Mouse (Mus musculus): ENCODE measurements around the gene Fam13c. TPM values are rescaled to one million over a fixed set of nuclear protein-coding genes. Genes with fewer than 3 reads are reported as not detected.

Fam13c gene
- total RNA-seq, 2 experiments from 2014 or later, result 41.3 to 42.4 TPM

GRCm38 (mm10) chr10:70519640-70520099, 79.4 kb downstream of the Fam13c start:
- intact Hi-C loops (cut with DNase I), result no loop called here
- DNase-seq, result no peak

- intact Hi-C loops (cut with DNase I), result no loop called here
- DNase-seq, result peak; percentile 33
These were observed 80.2 kb downstream of the Fam13c start for GRCm38 (mm10) chr10:70520143-70521131.

- intact Hi-C loops (cut with DNase I), result no loop called here
- no peak for DNase-seq
These were observed 81.1 kb downstream of the Fam13c start for GRCm38 (mm10) chr10:70521379-70521778.

DNA sequence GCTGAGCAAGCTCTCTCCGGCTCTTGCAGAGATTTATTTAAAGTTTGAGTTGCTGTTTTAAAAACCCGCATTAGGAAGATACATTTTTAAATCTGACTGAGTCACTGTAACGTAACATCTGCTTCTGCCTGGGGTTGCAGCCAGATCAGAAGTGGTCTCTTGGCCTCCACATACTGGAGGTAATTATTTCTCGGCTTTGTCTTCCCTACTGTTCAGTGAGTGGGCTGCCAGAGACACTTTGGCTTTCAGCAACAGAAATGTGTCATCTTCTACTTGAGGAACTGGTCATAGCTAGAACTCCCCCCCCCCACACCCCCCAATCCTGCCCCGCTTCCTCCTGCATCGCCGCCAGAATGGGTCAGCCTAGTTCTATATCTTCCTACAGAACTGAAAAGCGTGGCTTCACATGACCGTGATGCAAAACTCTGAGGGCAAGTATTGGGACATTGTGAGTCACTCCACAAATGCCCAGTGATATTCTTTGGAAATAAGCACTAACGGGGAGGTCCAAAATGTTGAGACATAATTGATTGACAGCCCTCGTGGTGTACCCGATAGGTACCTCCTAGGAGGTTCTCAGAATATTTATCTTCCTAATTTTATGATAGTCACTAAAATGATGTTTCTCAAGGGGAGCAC, 90.0 kb downstream of the Fam13c start:
- intact Hi-C loops (cut with DNase I), result no loop called here
- peak; percentile 45 for DNase-seq

- DNase-seq, result peak; percentile 93
These were observed 92.0 kb downstream of the Fam13c start for GRCm38 (mm10) chr10:70532249-70532648.

DNA sequence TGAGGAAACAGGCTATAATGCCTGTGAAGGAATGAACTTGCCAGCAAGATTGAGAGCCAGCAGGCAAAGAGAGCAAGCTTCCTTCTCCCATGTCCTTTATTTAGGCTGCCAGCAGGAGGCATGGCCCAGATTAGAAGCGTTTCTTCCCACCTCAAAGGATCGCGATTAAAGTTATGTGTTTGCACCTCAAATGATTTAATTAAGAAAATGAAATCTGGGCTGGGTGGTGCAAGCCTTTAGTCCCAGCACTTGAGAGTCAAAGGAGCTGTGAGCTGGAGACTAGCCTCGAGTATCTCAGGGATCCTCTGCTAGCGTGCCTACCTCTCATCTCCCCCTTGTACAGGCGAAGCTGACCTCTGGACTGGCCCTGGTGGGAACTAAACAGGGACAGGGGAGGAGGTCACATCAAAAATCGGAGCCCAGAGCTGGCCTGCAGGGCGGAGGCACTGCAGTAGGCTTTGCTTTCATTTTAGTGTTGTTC, 93.1 kb downstream of the Fam13c start:
- intact Hi-C loops (cut with DNase I), result no loop called here
- DNase-seq, result no peak

More at GRCm38 (mm10) chr10:70532249-70532648, 92.0 kb downstream of the Fam13c start:
- intact Hi-C loops (cut with DNase I), result no loop called here

GRCm38 (mm10) chr10:70533986-70534385, 93.7 kb downstream of the Fam13c start:
- intact Hi-C loops (cut with DNase I), result no loop called here
- no peak for DNase-seq

- DNase-seq, result no peak
- intact Hi-C loops (cut with DNase I), result no loop called here
These were observed 94.3 kb downstream of the Fam13c start for GRCm38 (mm10) chr10:70534571-70534970.

GRCm38 (mm10) chr10:70535401-70535800, 95.1 kb downstream of the Fam13c start:
- intact Hi-C loops (cut with DNase I), result no loop called here
- DNase-seq, result no peak

DNA sequence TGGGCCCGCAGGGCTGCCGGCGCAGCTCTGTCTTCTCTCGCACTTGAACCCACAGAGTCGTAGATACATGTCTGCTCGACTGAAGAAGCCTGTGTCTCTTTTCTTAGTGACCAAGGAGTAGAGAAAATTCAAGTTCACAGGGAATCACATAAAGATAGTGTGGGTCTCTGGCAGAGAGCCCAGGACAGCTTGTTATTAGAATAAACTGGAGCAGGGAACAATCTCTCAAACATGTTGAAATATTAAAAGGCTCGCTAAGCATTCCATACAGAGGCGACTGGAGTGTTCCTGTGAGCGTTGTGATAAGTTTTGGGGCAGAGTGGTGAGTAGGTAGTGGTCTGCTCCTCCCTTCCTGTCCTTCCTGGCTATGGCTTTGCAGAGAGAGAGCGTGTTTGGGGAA, 97.4 kb downstream of the Fam13c start:
- DNase-seq, result no peak
- intact Hi-C loops (cut with DNase I), result no loop called here

GRCm38 (mm10) chr10:70539251-70539650, 99.0 kb downstream of the Fam13c start:
- intact Hi-C loops (cut with DNase I), result no loop called here
- DNase-seq, result no peak

GRCm38 (mm10) chr10:70540456-70541195, 100.3 kb downstream of the Fam13c start:
- intact Hi-C loops (cut with DNase I), result loop anchor here (5.0 kb wide), 1 partner anchor 173 kb away; no protein-coding TSS in a partner anchor
- no peak for DNase-seq

- intact Hi-C loops (cut with DNase I), result loop anchor here (5.0 kb wide), 1 partner anchor 176 kb away; no protein-coding TSS in a partner anchor
- DNase-seq, result no peak
These were observed 102.6 kb downstream of the Fam13c start for GRCm38 (mm10) chr10:70542857-70543256.

GRCm38 (mm10) chr10:70552531-70552930, 112.2 kb downstream of the Fam13c start:
- intact Hi-C loops (cut with DNase I), result loop anchor here (10.0 kb wide), 1 partner anchor 368 kb away; no protein-coding TSS in a partner anchor
- DNase-seq, result no peak

DNA sequence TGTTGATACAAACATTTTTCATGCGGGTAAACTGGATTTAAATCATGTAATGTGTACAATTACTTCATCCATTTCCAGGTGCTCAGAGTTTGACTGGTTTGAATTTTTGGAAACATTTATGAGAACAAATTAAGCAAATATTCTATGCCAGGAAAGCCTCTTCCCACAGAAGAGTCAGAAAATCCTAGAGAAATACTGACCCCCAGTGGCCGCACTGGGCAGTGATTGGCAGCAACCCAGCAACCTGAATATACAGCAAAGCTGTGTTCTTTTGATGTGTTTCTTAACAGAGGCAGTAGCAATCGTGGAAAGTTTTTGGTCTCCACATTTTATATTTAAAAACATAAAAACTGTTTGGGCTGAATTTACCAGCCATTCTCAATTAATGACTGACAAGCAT, 123.4 kb downstream of the Fam13c start:
- peak; percentile 72 for DNase-seq
- intact Hi-C loops (cut with DNase I), result loop anchor here (5.0 to 10.0 kb wide), 3 partner anchors 246 to 401 kb away; no protein-coding TSS in a partner anchor

DNA sequence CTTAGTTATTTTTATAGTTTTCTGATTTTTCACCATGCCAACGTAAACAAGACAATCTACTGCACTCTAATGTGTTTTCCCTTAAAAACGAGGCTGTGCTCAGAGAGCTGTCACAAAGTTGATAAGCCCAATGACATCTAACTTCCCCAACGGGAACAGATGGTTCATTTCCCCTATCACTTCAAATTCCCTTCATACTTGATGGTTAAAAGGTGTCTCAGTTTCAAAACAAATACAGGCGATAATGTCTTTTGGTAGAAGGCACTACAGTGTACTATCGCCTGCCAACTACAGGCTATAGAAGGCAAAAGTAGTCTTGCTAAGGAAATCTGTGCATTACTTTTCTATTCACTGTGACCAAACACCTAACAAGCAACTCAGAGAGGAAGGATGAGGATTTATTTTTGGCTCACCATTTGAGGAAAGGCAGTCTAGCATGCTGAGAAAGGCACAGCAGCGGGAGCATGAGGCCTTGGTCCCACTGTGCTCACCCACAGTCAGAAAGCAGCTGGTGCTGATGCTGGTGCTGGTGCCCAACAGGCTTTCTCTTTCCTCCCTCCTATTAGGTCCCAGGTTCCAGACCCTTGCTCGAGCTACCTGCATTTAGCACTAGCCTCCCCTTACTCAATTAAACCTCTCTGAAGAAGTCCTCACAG, 141.4 kb downstream of the Fam13c start:
- DNase-seq, result peak; percentile 26
- intact Hi-C loops (cut with DNase I), result no loop called here

DNA sequence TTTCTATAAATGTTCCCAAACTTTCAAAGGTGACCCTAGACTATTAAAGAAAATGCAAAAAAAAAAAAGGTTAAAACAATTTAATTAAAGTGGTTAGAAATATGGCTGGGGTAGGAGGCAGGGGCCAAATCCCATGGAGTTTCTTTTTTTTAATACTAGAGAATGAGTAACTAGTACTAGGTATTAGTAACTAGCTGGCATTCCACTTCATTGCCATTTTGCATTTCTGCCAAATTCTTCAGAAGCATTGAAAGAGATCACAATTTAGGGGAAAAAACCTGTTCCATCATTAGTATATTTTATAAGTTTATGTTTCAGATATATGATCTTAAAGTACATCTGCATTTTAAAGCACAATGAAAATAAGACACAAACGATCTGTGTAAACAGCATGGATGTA, 143.9 kb downstream of the Fam13c start:
- intact Hi-C loops (cut with DNase I), result no loop called here
- DNase-seq, result no peak

GRCm38 (mm10) chr10:70586876-70587405, 146.7 kb downstream of the Fam13c start:
- intact Hi-C loops (cut with DNase I), result no loop called here
- DNase-seq, result no peak

DNA sequence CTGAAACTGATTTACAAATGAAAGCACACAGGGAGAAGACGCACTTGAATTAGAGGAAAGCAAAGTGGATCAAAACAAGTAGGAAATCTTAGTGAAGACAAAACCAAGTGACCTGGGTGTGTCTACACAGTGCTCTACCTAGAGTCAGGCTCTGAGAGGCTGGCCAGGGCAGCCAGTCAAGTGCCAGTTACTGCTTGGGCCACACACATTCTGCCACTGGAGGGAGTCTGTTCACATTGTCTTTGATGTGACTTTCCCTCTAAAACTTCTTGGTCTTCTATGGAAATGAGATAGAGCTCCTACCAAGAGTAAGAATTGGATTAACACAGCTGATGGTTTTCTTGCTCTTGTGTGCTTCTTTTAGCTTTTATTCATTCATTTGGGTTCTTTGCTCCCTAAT, 153.7 kb downstream of the Fam13c start:
- intact Hi-C loops (cut with DNase I), result loop anchor here (10.0 kb wide), 1 partner anchor 121 kb away; no protein-coding TSS in a partner anchor

More for the DNA sequence above, 153.7 kb downstream of the Fam13c start:
- peak; percentile 43 for DNase-seq

Measured in left cerebral cortex, postnatal 4 days (tissue).